Mouse (Mus musculus) monocyte, adult 5-6 weeks (primary cell): ENCODE measurements at regions not wholly inside any gene's neighbourhood (a gene's known extent, or its start where the extent isn't known, plus 50 kb on each side); places are given as distances from the start of the nearest gene placed in this dataset.

Experiments used
- ATAC-seq: fragments of 153-309, 156-312 bp; replicated peaks from 2 replicates; pipeline ENCODE4 v1.8.0; 2017; ENCODE audit warnings: mild to moderate bottlenecking; ENCODE audit not compliant: low TSS enrichment, insufficient number of reproducible peaks, severe bottlenecking, poor library complexity, low FRiP score

GRCm38 (mm10) chr3:41426946-41427345, 128.6 kb upstream of the Jade1 start:
- ATAC-seq: no peak

DNA sequence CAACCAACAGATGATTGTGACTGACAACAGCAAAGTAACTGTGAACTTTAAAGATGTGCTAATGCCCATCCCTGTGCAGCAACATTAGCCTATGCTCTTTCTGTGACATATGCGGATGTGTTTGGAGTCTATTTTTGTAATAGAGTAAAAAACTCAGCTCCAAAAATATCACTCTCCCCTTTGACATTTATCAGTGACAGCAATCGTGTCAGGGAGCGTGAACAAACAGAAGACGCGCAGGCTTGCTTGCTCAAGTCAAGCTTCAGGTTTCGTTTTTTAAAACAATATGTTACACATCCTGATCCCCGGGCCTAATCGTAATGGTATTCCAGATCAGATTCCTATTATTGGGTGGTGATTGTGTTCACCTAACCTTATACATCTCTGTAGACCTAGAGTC, 129.7 kb upstream of the Jade1 start:
- no peak for ATAC-seq

GRCm38 (mm10) chr3:41424142-41424939, 131.2 kb upstream of the Jade1 start:
- ATAC-seq: no peak

- no peak for ATAC-seq
Measured at GRCm38 (mm10) chr3:41423630-41424029, 131.9 kb upstream of the Jade1 start.

DNA sequence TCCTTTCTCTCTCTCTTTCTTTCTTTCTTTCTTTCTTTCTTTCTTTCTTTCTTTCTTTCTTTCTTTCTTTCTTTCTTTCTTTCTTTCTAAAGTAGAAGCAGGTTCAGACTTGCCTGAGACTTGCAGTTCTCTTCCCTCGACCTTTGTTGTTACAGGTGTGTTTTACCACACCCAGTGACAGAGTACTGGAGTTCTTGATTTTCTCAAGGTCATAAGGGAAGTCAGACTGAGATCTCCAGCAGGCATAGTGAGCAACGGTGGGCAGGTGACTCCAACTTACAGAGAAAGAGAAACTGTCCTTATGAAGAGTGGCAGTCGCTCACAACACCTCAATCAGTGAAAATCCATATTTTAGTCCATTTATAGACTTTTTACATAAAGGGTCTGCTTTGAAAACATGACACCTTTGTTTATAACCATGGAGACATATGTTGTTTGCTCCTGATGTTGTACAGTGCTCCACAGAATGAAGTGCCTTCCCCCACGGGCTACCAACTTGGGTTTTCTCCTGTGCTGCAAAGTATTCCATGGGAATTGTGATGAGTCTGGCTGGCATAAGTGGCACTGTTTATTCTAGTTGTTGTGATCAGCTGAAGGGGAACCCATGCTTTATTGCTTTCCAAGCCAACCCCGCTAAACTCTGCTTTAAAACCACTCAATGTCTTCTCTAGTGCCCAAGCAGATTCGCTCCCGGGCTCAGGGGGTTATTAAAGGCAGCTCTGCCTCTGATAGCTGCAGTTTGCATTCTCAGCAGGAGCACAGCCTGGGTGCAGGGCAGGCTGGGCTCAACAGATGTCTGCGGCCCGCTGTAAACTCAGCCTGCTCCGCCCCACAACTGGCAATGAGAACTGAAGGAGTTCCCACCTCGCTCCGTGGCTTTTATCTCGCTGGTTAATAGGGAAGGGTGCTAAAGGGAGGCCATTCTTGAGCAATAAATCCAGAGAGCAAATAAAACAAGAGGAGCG, 132.6 kb upstream of the Jade1 start:
- no peak for ATAC-seq

DNA sequence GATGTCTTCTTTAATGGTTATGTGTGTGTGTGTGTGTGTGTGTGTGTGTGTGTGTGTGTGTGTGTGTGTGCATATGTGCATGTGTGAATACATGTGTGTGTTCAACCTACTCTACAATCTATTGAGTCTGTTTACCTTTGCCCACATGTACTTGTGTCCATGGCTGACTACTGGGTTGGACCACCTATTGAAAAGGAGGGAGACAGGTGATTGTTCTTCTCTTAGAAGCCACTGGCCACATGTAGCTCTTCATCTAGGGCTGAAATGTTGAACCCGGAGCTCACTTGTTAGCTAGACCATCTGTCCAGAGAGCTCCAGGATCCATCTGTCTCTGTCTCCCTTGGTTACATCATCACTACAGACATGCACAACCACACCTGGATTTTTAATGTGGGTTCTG, 141.8 kb upstream of the Jade1 start:
- no peak for ATAC-seq

- ATAC-seq: no peak
Measured at GRCm38 (mm10) chr3:41412698-41413097, 142.8 kb upstream of the Jade1 start.

DNA sequence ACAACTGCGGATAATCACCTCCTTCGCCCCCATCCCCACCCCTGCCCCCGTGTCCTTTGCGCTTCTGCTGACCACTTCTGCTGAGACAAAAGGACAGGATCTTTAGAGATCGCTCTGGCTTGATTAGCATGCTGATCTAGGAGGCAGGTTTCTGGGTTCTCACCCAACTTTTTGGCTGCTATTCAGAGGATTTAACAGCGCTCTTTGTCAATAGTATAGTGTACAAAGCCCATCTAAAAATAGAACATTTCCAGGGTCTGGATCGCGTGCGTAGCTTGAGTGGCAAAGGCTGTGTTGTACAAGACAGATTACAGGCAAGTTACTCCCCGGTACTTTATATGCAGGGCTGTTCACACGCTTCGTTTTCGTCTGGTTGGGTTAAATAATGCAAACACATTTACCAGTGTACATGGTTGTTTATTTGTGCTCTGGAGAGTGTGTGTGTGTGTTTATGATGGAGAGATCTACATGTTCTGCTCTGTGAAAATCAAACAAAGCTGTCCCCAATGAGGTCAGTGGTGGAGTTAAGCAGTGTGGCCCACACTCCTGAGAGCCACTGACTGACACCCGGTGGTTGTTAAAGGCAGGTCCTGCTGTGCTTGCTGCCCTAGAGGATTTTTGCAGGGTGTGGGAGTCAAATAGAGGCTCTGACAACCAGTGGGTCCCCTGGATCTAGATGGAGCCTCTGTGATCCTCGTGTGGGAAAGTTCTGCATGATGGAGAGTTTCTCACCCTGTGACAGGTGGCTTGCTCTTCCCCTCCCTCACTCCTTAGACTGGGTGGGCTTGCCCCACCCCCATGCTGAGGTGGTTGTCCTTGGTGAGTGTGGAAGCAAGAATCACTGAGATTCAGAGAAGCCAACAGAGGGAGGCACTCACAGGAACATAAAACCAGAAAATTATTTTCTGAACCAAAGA, 146.5 kb upstream of the Jade1 start:
- no peak for ATAC-seq

GRCm38 (mm10) chr3:41408423-41408820, 147.1 kb upstream of the Jade1 start:
- ATAC-seq: peak; percentile 43

GRCm38 (mm10) chr3:41407988-41408387, 147.5 kb upstream of the Jade1 start:
- ATAC-seq: no peak

GRCm38 (mm10) chr3:41407520-41407919, 148.0 kb upstream of the Jade1 start:
- no peak for ATAC-seq

DNA sequence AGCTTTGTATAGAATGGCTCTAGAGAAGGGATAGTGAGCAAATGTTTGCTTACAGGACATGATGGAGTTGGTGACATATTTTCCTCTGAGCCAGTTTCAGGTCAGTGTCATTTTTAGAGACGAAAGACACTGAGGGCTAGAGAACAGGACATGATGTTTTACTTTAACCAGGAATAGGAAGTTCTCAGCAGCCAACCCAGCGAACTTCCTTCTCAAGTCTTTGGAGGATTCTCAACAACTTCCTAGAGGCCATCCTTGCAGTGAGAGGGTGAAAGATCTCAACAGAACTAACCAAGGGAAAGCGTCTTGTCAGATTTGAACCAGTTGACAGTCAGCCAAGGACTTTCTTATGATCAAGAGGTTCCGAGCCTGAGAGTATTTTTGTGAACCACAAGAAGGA, 153.7 kb upstream of the Jade1 start:
- ATAC-seq: no peak

DNA sequence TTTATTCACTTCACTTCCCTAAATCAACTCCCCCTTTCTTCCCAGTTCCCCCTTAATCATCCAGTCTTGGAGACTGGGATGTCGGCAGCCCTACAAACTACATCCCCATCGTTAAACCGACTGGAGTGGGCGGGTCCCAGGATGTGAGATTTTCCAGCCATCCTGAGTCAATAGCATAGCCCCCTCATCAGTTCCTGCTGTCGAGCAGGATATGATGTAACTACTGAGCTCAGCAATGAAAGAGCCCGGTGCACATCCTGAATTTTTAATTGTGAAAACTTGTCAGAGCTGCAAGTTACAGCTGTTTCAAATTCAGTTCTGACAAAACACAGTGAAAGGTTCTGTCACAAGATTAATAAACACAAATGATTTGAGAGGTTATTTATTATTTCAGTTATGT, 165.7 kb upstream of the Jade1 start:
- no peak for ATAC-seq

GRCm38 (mm10) chr3:41387469-41388212, 167.9 kb upstream of the Jade1 start:
- no peak for ATAC-seq

GRCm38 (mm10) chr3:41386299-41386698, 169.2 kb upstream of the Jade1 start:
- ATAC-seq: no peak

DNA sequence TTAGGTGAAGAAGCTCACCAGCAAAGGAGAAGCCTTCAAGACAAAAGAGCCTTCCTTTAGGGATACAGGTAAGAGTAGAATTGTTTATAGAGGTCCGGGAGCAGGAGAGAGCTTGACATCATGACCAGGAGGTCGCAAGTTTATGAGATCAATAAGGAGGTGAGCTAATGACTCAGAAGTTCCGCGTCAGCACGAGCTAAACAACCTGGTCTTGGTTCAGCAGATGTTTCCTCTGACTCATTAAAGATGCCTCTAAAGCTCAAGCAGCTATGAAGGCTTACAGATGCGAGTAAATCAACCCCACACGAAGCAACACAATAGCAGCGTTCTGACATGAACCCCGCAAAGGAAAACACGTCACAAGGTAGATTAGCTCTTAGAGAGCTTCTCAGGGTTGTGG, 171.1 kb upstream of the Jade1 start:
- no peak for ATAC-seq

GRCm38 (mm10) chr3:41378576-41378975, 177.0 kb upstream of the Jade1 start:
- no peak for ATAC-seq

DNA sequence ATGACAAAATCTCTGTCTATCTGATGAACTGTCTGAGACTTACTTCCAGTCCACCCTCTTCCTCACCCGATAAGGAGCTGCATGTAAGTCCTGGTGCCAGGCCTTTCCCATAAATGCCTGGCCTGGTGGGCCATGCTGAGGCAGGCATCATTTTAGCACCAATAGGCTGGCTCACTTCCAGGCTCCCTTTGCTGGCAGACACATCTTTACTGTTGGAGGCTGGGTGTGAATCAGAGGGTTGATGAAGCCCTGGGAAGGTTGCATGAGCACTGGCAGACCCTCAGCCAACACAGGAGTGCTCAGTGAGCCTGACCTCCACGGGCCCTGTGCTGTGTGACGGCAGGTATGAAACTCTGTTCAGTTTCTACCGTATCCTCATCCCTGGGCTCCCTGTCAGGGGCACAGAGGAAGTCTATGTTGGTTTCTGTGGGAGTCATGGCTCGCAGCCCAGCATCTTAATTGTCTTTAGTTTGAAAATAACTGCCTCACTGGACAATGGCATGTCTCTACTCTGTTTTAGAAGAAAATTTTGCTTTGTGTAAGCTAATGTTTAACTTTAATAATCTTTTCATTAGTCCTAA, 177.6 kb upstream of the Jade1 start:
- no peak for ATAC-seq
